Mouse (Mus musculus) liver, embryonic 16.5 days (tissue): ENCODE data around the gene Glt8d2. TPM values are rescaled to one million over a fixed set of nuclear protein-coding genes. Genes with fewer than 3 reads are reported as not detected.

Experiments used
- ATAC-seq: fragments of 200-750 bp; cut with Nextera tagmentation; 2 replicates; pipeline ENCODE4 v1.8.0; 2017; ENCODE audit warnings: low read depth, mild to moderate bottlenecking, moderate number of reproducible peaks, moderate library complexity
- H3K27ac ChIP-seq: fragments of 300-500 bp; sonication (generic); 2 replicates; pipeline ENCODE4 v1.5.1; 2014; ENCODE audit warnings: mild to moderate bottlenecking, low read length
- H3K27me3 ChIP-seq: fragments of 300-500 bp; sonication (generic); 2 replicates; pipeline ENCODE4 v1.6.1; 2014; ENCODE audit warnings: low read depth, low read length, mixed read lengths; ENCODE audit not compliant: control insufficient read depth, insufficient read depth
- H3K36me3 ChIP-seq: fragments of 300-500 bp; sonication (generic); 2 replicates; pipeline ENCODE4 v1.6.1; 2014; ENCODE audit warnings: mild to moderate bottlenecking; ENCODE audit not compliant: control insufficient read depth, insufficient read depth
- H3K4me1 ChIP-seq: fragments of 300-500 bp; sonication (generic); 2 replicates; pipeline ENCODE4 v1.6.1; 2014; ENCODE audit warnings: low read depth, low read length, mixed read lengths; ENCODE audit not compliant: control insufficient read depth
- H3K4me2 ChIP-seq: fragments of 300-500 bp; sonication (generic); 2 replicates; pipeline ENCODE4 v1.6.1; 2014; ENCODE audit warnings: low read depth, low read length, mixed read lengths
- H3K4me3 ChIP-seq: fragments of 300-500 bp; sonication (generic); 2 replicates; pipeline ENCODE4 v1.5.1; 2014; ENCODE audit warnings: low read depth, mild to moderate bottlenecking, low read length
- H3K9ac ChIP-seq: fragments of 300-500 bp; sonication (generic); 2 replicates; pipeline ENCODE4 v1.6.1; 2014; ENCODE audit warnings: low read depth, low read length
- H3K9me3 ChIP-seq: fragments of 300-500 bp; sonication (generic); replicated peaks from 2 replicates; pipeline ENCODE4 v1.6.1; 2016; ENCODE audit warnings: low read length; ENCODE audit not compliant: control insufficient read depth
- WGBS: fragments of 180-500 bp; shearing (Covaris S2); extraction: QIAGEN DNeasy Blood & Tissue Kit; methylation state at CpG from one replicate; pipeline ENCODE4 v1.1.7; 2014; ENCODE audit not compliant: insufficient replicate concordance; 5-methylcytosine and 5-hydroxymethylcytosine counted together
- polyA plus RNA-seq: library from polyadenylated mRNA; unstranded; fragments of >200 nt; fragmentation: Nextera tagmentation; extraction: Ambion mirVana; gene quantifications from 2 replicates; pipeline ENCODE4 v1.2.1, GENCODE M21; 2015

Gene Glt8d2
- polyA plus RNA-seq, 1 experiment from 2014 or later: 0.61 TPM

- Histone ChIP-seq H3K27me3 (no peaks in the 10 kb centered on the region), H3K27ac (no peak overlapping the region), H3K4me1 (no peaks in the 10 kb centered on the region), H3K4me3 (no peak overlapping the region), H3K9me3 (no peaks in the 10 kb centered on the region), H3K9ac (no peak overlapping the region), H3K4me2 (no peak overlapping the region), H3K36me3 (no peaks in the 10 kb centered on the region)
- ATAC-seq: no peak
- 71% methylated on average over 7 of the region's 7 CpGs for WGBS
Observed at GRCm38 (mm10) chr10:82681639-82682038, 8.8 kb downstream of the Glt8d2 start.

GRCm38 (mm10) chr10:82680769-82681168 is 9.7 kb downstream of the Glt8d2 start:
- H3K27ac ChIP-seq: no peak overlapping the region
- ATAC-seq: no peak
- no peak overlapping the region for H3K9ac ChIP-seq
- H3K36me3 ChIP-seq: no peaks in the 10 kb centered on the region
- 72% methylated on average over 5 of the region's 5 CpGs for WGBS
- H3K4me2 ChIP-seq: no peak overlapping the region
- no peaks in the 10 kb centered on the region for H3K27me3 ChIP-seq
- no peaks in the 10 kb centered on the region for H3K9me3 ChIP-seq
- no peaks in the 10 kb centered on the region for H3K4me1 ChIP-seq
- no peak overlapping the region for H3K4me3 ChIP-seq

GRCm38 (mm10) chr10:82676949-82677348 is 13.5 kb downstream of the Glt8d2 start:
- no peaks in the 10 kb centered on the region for H3K27me3 ChIP-seq
- H3K4me2 ChIP-seq: no peak overlapping the region
- H3K4me3 ChIP-seq: no peak overlapping the region
- WGBS: 59% methylated on average over 6 of the region's 6 CpGs
- H3K9me3 ChIP-seq: no peaks in the 10 kb centered on the region
- H3K27ac ChIP-seq: no peak overlapping the region
- ATAC-seq: no peak
- no peaks in the 10 kb centered on the region for H3K36me3 ChIP-seq
- no peaks in the 10 kb centered on the region for H3K4me1 ChIP-seq
- no peak overlapping the region for H3K9ac ChIP-seq

GRCm38 (mm10) chr10:82670205-82670604 is 20.2 kb downstream of the Glt8d2 start:
- Histone ChIP-seq H3K36me3 (no peaks in the 10 kb centered on the region), H3K9me3 (no peaks in the 10 kb centered on the region), H3K4me2 (no peak overlapping the region), H3K9ac (no peak overlapping the region), H3K4me3 (no peak overlapping the region), H3K27me3 (no peaks in the 10 kb centered on the region), H3K27ac (no peak overlapping the region), H3K4me1 (peaks cover 6% of the 10 kb centered on the region)
- 39% methylated on average over 6 of the region's 6 CpGs for WGBS
- no peak for ATAC-seq

GRCm38 (mm10) chr10:82666436-82667234 is 23.8 kb downstream of the Glt8d2 start:
- Histone ChIP-seq H3K36me3 (no peaks in the 10 kb centered on the region), H3K4me3 (no peak overlapping the region), H3K27ac (no peak overlapping the region), H3K27me3 (no peaks in the 10 kb centered on the region), H3K4me2 (peak overlapping the region; percentile 49), H3K9ac (peak overlapping the region; percentile 24; the same call in 1 of the 2 replicates), H3K9me3 (no peaks in the 10 kb centered on the region), H3K4me1 (peaks cover 6% of the 10 kb centered on the region)
- WGBS: 14% methylated on average over 22 of the region's 22 CpGs
- peak; percentile 71 for ATAC-seq

- Histone ChIP-seq H3K9ac (no peak overlapping the region), H3K27ac (no peak overlapping the region), H3K4me2 (no peak overlapping the region), H3K4me1 (peaks cover 6% of the 10 kb centered on the region), H3K4me3 (no peak overlapping the region), H3K36me3 (no peaks in the 10 kb centered on the region), H3K9me3 (no peaks in the 10 kb centered on the region), H3K27me3 (no peaks in the 10 kb centered on the region)
- no peak for ATAC-seq
- 54% methylated on average over 3 of the region's 3 CpGs for WGBS
Observed at GRCm38 (mm10) chr10:82665951-82666350, 24.5 kb downstream of the Glt8d2 start.

- no peaks in the 10 kb centered on the region for H3K36me3 ChIP-seq
- 51% methylated on average over 2 of the region's 2 CpGs for WGBS
- no peak overlapping the region for H3K27ac ChIP-seq
- no peaks in the 10 kb centered on the region for H3K27me3 ChIP-seq
- H3K4me1 ChIP-seq: peaks cover 6% of the 10 kb centered on the region
- H3K4me2 ChIP-seq: no peak overlapping the region
- no peak for ATAC-seq
- no peak overlapping the region for H3K4me3 ChIP-seq
- H3K9ac ChIP-seq: no peak overlapping the region
- no peaks in the 10 kb centered on the region for H3K9me3 ChIP-seq
Observed at GRCm38 (mm10) chr10:82663289-82663688, 27.2 kb downstream of the Glt8d2 start.

- 57% methylated on average over 14 of the region's 14 CpGs for WGBS
- Histone ChIP-seq H3K4me3 (no peak overlapping the region), H3K27me3 (no peaks in the 10 kb centered on the region), H3K27ac (no peak overlapping the region), H3K36me3 (no peaks in the 10 kb centered on the region), H3K4me1 (peaks cover 6% of the 10 kb centered on the region), H3K9ac (no peak overlapping the region), H3K9me3 (no peaks in the 10 kb centered on the region), H3K4me2 (no peak overlapping the region)
- ATAC-seq: no peak
Observed at GRCm38 (mm10) chr10:82662267-82662990, 28.0 kb downstream of the Glt8d2 start.

- no peaks in the 10 kb centered on the region for H3K36me3 ChIP-seq
- H3K4me1 ChIP-seq: peaks cover 6% of the 10 kb centered on the region
- no peak overlapping the region for H3K4me3 ChIP-seq
- no peaks in the 10 kb centered on the region for H3K27me3 ChIP-seq
- 66% methylated on average over 8 of the region's 8 CpGs for WGBS
- no peak overlapping the region for H3K4me2 ChIP-seq
- no peaks in the 10 kb centered on the region for H3K9me3 ChIP-seq
- no peak overlapping the region for H3K27ac ChIP-seq
- H3K9ac ChIP-seq: no peak overlapping the region
- no peak for ATAC-seq
Observed at GRCm38 (mm10) chr10:82661820-82662219, 28.6 kb downstream of the Glt8d2 start.
